Mouse (Mus musculus) liver, adult 2 months (tissue): ENCODE measurements around the gene Tmem170b.

ENCODE experiments used
- CTCF ChIP-seq: fragments of 200-500 bp; IDR thresholded peaks from 2 replicates; pipeline ENCODE4 v1.5.1; 2011; ENCODE audit warnings: low read depth, low read length, control low read depth
- POLR2A ChIP-seq: fragments of 200-500 bp; IDR thresholded peaks from 2 replicates; pipeline ENCODE4 v1.6.1; 2011; ENCODE audit warnings: low read length, control low read depth; ENCODE audit not compliant: insufficient read depth; ENCODE audit errors: extremely low read depth

DNA sequence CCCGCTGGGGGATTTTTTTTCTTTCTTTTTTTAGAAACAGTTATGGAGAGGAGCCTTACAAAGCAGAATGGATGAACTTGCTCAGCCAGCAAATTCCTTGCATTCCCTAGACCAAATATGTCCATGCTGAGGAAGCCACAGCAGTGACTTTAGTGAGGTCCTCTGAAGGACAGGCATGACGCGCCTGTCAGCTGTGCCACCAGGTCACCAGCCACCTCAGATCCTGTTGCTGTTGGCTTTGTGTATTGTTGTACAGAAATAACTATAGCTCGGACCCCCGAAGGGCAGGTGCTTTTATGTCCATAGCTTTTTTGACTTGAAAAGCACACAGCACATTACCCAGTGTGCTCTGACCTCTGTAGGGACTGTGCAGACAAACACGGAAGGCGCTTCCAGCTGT is 38.1 kb downstream of the Tmem170b start:
- TF ChIP-seq CTCF, result no peak
- no peak for TF ChIP-seq POLR2A
